Mouse (Mus musculus): ENCODE results near the gene Wdr62. TPM values are rescaled to one million over a fixed set of nuclear protein-coding genes. Genes with fewer than 3 reads are reported as not detected.
A peak's percentile ranks its signal among the peaks of the same experiment; 100 is the strongest.
"Not testable (repeated sequence)": the region's sequence is repeated elsewhere in the genome, so short reads cannot be mapped to it uniquely, and the experiment has no call there.

The Wdr62 gene
- polyA plus RNA-seq, 2 experiments: 8.8 to 22.9 TPM

GRCm38 (mm10) chr7:30205383-30205782 lies 74.8 kb downstream of the Wdr62 start:
- no peaks in the 10 kb centered on the region for H3K9me3 ChIP-seq (ENCODE audit: control insufficient read depth, low read length)
- H3K27me3 ChIP-seq (ENCODE audit: control insufficient read depth, insufficient read depth, low read length): no peaks in the 10 kb centered on the region
- H3K4me3 ChIP-seq (replicated peaks; ENCODE audit: low read length): no peak overlapping the region
- no peak overlapping the region for H3K27ac ChIP-seq (replicated peaks; ENCODE audit: low read depth, low read length)
- H3K36me3 ChIP-seq (ENCODE audit: control insufficient read depth, insufficient read depth, low read length): no peaks in the 10 kb centered on the region
- H3K4me2 ChIP-seq (replicated peaks; ENCODE audit: low read depth, low read length, severe bottlenecking): no peak overlapping the region
- no peak overlapping the region for H3K9ac ChIP-seq (ENCODE audit: low read depth, low read length, severe bottlenecking)
- no peak for TF ChIP-seq POLR2A (IDR thresholded peaks at IDR 0.05; ENCODE audit: borderline replicate concordance, extremely low read depth, insufficient read depth, insufficient read length)
- peaks cover 9% of the 10 kb centered on the region for H3K4me1 ChIP-seq (ENCODE audit: control insufficient read depth, insufficient read depth, low read length)
- 3% methylated on average over 2 of the region's 2 CpGs for WGBS
- ATAC-seq (ENCODE audit: low FRiP score, low read depth) (no peak), DNase-seq (ENCODE audit: low spot score) (peak; percentile 59)

GRCm38 (mm10) chr7:30204380-30204779 lies 75.8 kb downstream of the Wdr62 start:
- 52% methylated on average over 8 of the region's 8 CpGs for WGBS
- ATAC-seq (ENCODE audit: low FRiP score, low read depth) (no peak), DNase-seq (ENCODE audit: low spot score) (no peak)
- Histone ChIP-seq H3K4me2 (replicated peaks; ENCODE audit: low read depth, low read length, severe bottlenecking) (no peak overlapping the region), H3K36me3 (ENCODE audit: control insufficient read depth, insufficient read depth, low read length) (no peaks in the 10 kb centered on the region), H3K27me3 (ENCODE audit: control insufficient read depth, insufficient read depth, low read length) (no peaks in the 10 kb centered on the region), H3K9me3 (ENCODE audit: control insufficient read depth, low read length) (no peaks in the 10 kb centered on the region), H3K4me1 (ENCODE audit: control insufficient read depth, insufficient read depth, low read length) (peaks cover 9% of the 10 kb centered on the region), H3K9ac (ENCODE audit: low read depth, low read length, severe bottlenecking) (no peak overlapping the region), H3K4me3 (replicated peaks; ENCODE audit: low read length) (no peak overlapping the region), H3K27ac (replicated peaks; ENCODE audit: low read depth, low read length) (no peak overlapping the region)
- TF ChIP-seq POLR2A (IDR thresholded peaks at IDR 0.05; ENCODE audit: borderline replicate concordance, extremely low read depth, insufficient read depth, insufficient read length): no peak

GRCm38 (mm10) chr7:30202895-30203690 lies 77.1 kb downstream of the Wdr62 start:
- WGBS: 81% methylated on average over 11 of the region's 11 CpGs
- Histone ChIP-seq H3K4me3 (replicated peaks; ENCODE audit: low read length) (no peak overlapping the region), H3K9ac (ENCODE audit: low read depth, low read length, severe bottlenecking) (no peak overlapping the region), H3K36me3 (ENCODE audit: control insufficient read depth, insufficient read depth, low read length) (no peaks in the 10 kb centered on the region), H3K4me2 (replicated peaks; ENCODE audit: low read depth, low read length, severe bottlenecking) (no peak overlapping the region), H3K27me3 (ENCODE audit: control insufficient read depth, insufficient read depth, low read length) (no peaks in the 10 kb centered on the region), H3K9me3 (ENCODE audit: control insufficient read depth, low read length) (no peaks in the 10 kb centered on the region), H3K4me1 (ENCODE audit: control insufficient read depth, insufficient read depth, low read length) (peaks cover 9% of the 10 kb centered on the region), H3K27ac (replicated peaks; ENCODE audit: low read depth, low read length) (no peak overlapping the region)
- ATAC-seq (ENCODE audit: low FRiP score, low read depth) (no peak), DNase-seq (ENCODE audit: low spot score) (no peak)
- TF ChIP-seq POLR2A (IDR thresholded peaks at IDR 0.05; ENCODE audit: borderline replicate concordance, extremely low read depth, insufficient read depth, insufficient read length): no peak

GRCm38 (mm10) chr7:30200661-30201060 lies 79.6 kb downstream of the Wdr62 start:
- H3K36me3 ChIP-seq (ENCODE audit: control insufficient read depth, insufficient read depth, low read length); DNase-seq (ENCODE audit: low spot score); H3K9me3 ChIP-seq (ENCODE audit: control insufficient read depth, low read length); H3K4me2 ChIP-seq (replicated peaks; ENCODE audit: low read depth, low read length, severe bottlenecking); H3K27ac ChIP-seq (replicated peaks; ENCODE audit: low read depth, low read length); H3K9ac ChIP-seq (ENCODE audit: low read depth, low read length, severe bottlenecking); H3K27me3 ChIP-seq (ENCODE audit: control insufficient read depth, insufficient read depth, low read length); H3K4me1 ChIP-seq (ENCODE audit: control insufficient read depth, insufficient read depth, low read length); H3K4me3 ChIP-seq (replicated peaks; ENCODE audit: low read length); ATAC-seq (ENCODE audit: low FRiP score, low read depth): not testable (repeated sequence)
- 81% methylated on average over 5 of the region's 5 CpGs for WGBS

- ATAC-seq (ENCODE audit: low FRiP score, low read depth) (no peak), DNase-seq (ENCODE audit: low spot score) (no peak)
- Histone ChIP-seq H3K27ac (replicated peaks; ENCODE audit: low read depth, low read length) (no peak overlapping the region), H3K27me3 (ENCODE audit: control insufficient read depth, insufficient read depth, low read length) (no peaks in the 10 kb centered on the region), H3K4me3 (replicated peaks; ENCODE audit: low read length) (no peak overlapping the region), H3K36me3 (ENCODE audit: control insufficient read depth, insufficient read depth, low read length) (no peaks in the 10 kb centered on the region), H3K9ac (ENCODE audit: low read depth, low read length, severe bottlenecking) (no peak overlapping the region), H3K4me2 (replicated peaks; ENCODE audit: low read depth, low read length, severe bottlenecking) (no peak overlapping the region), H3K9me3 (ENCODE audit: control insufficient read depth, low read length) (no peaks in the 10 kb centered on the region), H3K4me1 (ENCODE audit: control insufficient read depth, insufficient read depth, low read length) (peaks cover 11% of the 10 kb centered on the region)
- TF ChIP-seq POLR2A (IDR thresholded peaks at IDR 0.05; ENCODE audit: borderline replicate concordance, extremely low read depth, insufficient read depth, insufficient read length): no peak
- 81% methylated on average over 5 of the region's 5 CpGs for WGBS
Measured at GRCm38 (mm10) chr7:30200200-30200599, 80.0 kb downstream of the Wdr62 start.
